10 mouse cellular contexts compared by ENCODE assay signal in genomic region chr4:53117610-53118009, GRCm38 (mm10). TPM values are rescaled to one million over a fixed set of nuclear protein-coding genes. Genes with fewer than 3 reads are reported as not detected.
A peak's percentile ranks its signal among the peaks of the same experiment; 100 is the strongest.
DNase-seq lines count a peak whose midpoint lies in the region; ATAC-seq lines count a peak whose summit lies in the region.
"Had no signal": no experiment of that assay in that cellular context is flagged by ENCODE, and none has a peak within 500 bp of the region (broad histone marks: within the 10 kb centered on the region; RNA-seq: fewer than 3 reads in every experiment).

No protein-coding gene starts in this region.

- 0 out of 2 replicates have a peak overlapping the region, but pooled peaks have one; percentile 9 for H3K27ac ChIP-seq in heart, embryonic 16.5 days (ENCODE audit: low read length)
- peak overlapping the region; percentile 83 for H3K27ac ChIP-seq in brown adipose tissue, adult 24 weeks (replicated peaks; ENCODE audit: low read depth, low read length)
- H3K27ac ChIP-seq in forebrain, embryonic 15.5 days (replicated peaks) = no peak overlapping the region
- H3K27ac ChIP-seq: stomach, embryonic 15.5 days had no signal

- H3K36me3 ChIP-seq in heart, embryonic 16.5 days (ENCODE audit: control insufficient read depth, insufficient read depth) = no peaks in the 10 kb centered on the region; the same call in 1 of the 2 replicates
- peaks cover 3% of the 10 kb centered on the region for H3K36me3 ChIP-seq in forebrain, embryonic 15.5 days
- H3K36me3 ChIP-seq: stomach, embryonic 15.5 days had no signal

- no peaks in the 10 kb centered on the region for H3K27me3 ChIP-seq in heart, embryonic 16.5 days (ENCODE audit: control insufficient read depth, insufficient read depth, low read length)
- H3K27me3 ChIP-seq in forebrain, embryonic 15.5 days = no peaks in the 10 kb centered on the region
- H3K27me3 ChIP-seq: stomach, embryonic 15.5 days had no signal

- no peak for ATAC-seq in heart, embryonic 16.5 days (replicated peaks; ENCODE audit: extremely low read depth, insufficient read depth, low FRiP score)
- ATAC-seq in forebrain, embryonic 15.5 days (replicated peaks) = no peak

- H3K4me2 ChIP-seq in heart, embryonic 16.5 days (ENCODE audit: low read depth, low read length) = no peak overlapping the region
- no peak overlapping the region for H3K4me2 ChIP-seq in forebrain, embryonic 15.5 days (replicated peaks)
- H3K4me2 ChIP-seq: stomach, embryonic 15.5 days had no signal

- peaks cover 9% of the 10 kb centered on the region for H3K4me1 ChIP-seq in heart, embryonic 16.5 days (ENCODE audit: control insufficient read depth, insufficient read depth, low read length)
- H3K4me1 ChIP-seq in brown adipose tissue, adult 24 weeks (ENCODE audit: control insufficient read depth, insufficient read depth, insufficient read length, low read length) = peaks cover 44% of the 10 kb centered on the region
- H3K4me1 ChIP-seq in forebrain, embryonic 15.5 days = peaks cover 17% of the 10 kb centered on the region

- no peak overlapping the region for H3K9ac ChIP-seq in heart, embryonic 16.5 days (ENCODE audit: low read length)
- no peak overlapping the region for H3K9ac ChIP-seq in forebrain, embryonic 15.5 days (replicated peaks)
- H3K9ac ChIP-seq: stomach, embryonic 15.5 days had no signal

- DNase-seq in heart, adult 8-10 months (ENCODE audit: low spot score) = no peak
- DNase-seq in right cerebral cortex, adult 18-20 months = peak; percentile 20
- DNase-seq in right cerebral cortex, postnatal 10 days (ENCODE audit: low spot score in 2 of 2) = no peak
- peak; percentile 12 for DNase-seq in retina, postnatal 1 day
- no peak for DNase-seq in layer of hippocampus, postnatal 36 days
- DNase-seq: adrenal gland, postnatal 10 days had no signal

- H3K9me3 ChIP-seq in heart, embryonic 16.5 days (replicated peaks; ENCODE audit: control insufficient read depth, low read length) = no peaks in the 10 kb centered on the region
- H3K9me3 ChIP-seq in forebrain, embryonic 15.5 days = no peaks in the 10 kb centered on the region
- H3K9me3 ChIP-seq: stomach, embryonic 15.5 days had no signal

- no peak overlapping the region for H3K4me3 ChIP-seq in heart, embryonic 16.5 days (ENCODE audit: low read length)
- no peak overlapping the region for H3K4me3 ChIP-seq in brown adipose tissue, adult 24 weeks (ENCODE audit: insufficient read depth, low read depth, low read length)
- no peak overlapping the region for H3K4me3 ChIP-seq in forebrain, embryonic 15.5 days
- H3K4me3 ChIP-seq: stomach, embryonic 15.5 days had no signal

RNA-seq across cellular contexts. Expression of gene Abca1, which starts 42.1 kb away (rescaled TPM):
- polyA plus RNA-seq in heart, embryonic 16.5 days (2015; fragmentation: Nextera tagmentation; extraction: Ambion mirVana) = 4.1 and 4.5 TPM in 2 replicates
- total RNA-seq in heart, adult 8-10 months (2022) = 10 to 100 TPM; 13.6 to 22.8 (median 16.8) TPM
- 21.5 and 22.3 TPM in 2 replicates for polyA plus RNA-seq in brown adipose tissue, adult 24 weeks (2012; ENCODE audit: insufficient read depth, insufficient read length, missing spikeins)
- polyA plus RNA-seq in forebrain, embryonic 15.5 days (2015; fragmentation: Nextera tagmentation; extraction: Ambion mirVana) = 10.0 and 10.2 TPM in 2 replicates
- total RNA-seq in layer of hippocampus, postnatal 36 days (2021) = 10 to 100 TPM; 21.3 to 21.4 TPM

Comparison
In these comparisons a context has a peak if more than half of its experiments do, and no peak if none do; other contexts are left out.
1. DNase-seq: peak in right cerebral cortex, adult 18-20 months (single experiment) and retina, postnatal 1 day (single experiment); none in heart, adult 8-10 months (single experiment), right cerebral cortex, postnatal 10 days (0 of 2) and layer of hippocampus, postnatal 36 days (0 of 2).